In genomic region chr16:49679666-49680065, GRCm38 (mm10) we compare ENCODE assay signal across 30 mouse cellular contexts.
"Had no signal": no experiment of that assay in that cellular context is flagged by ENCODE, and none has a peak within 500 bp of the region (broad histone marks: within the 10 kb centered on the region; RNA-seq: fewer than 3 reads in every experiment).

No protein-coding gene starts in this region.

- H3K27ac ChIP-seq: heart, embryonic 13.5 days; heart, embryonic 15.5 days; hindbrain, embryonic 10.5 days; hindbrain, embryonic 12.5 days; hindbrain, embryonic 13.5 days; hindbrain, embryonic 14.5 days; hindbrain, embryonic 15.5 days; hindbrain, postnatal 0 days; intestine, embryonic 15.5 days; kidney, embryonic 15.5 days; kidney, postnatal 0 days; layer of hippocampus, adult 2 months; left cerebral cortex, adult 2 months had no signal

- H3K4me1 ChIP-seq: heart, embryonic 12.5 days; heart, embryonic 13.5 days; heart, embryonic 15.5 days; hindbrain, embryonic 10.5 days; hindbrain, embryonic 12.5 days; hindbrain, embryonic 13.5 days; hindbrain, embryonic 15.5 days; intestine, embryonic 15.5 days; kidney, embryonic 15.5 days had no signal

- H3K4me3 ChIP-seq: heart, embryonic 12.5 days; heart, embryonic 13.5 days; heart, embryonic 15.5 days; hindbrain, embryonic 10.5 days; hindbrain, embryonic 12.5 days; hindbrain, embryonic 13.5 days; hindbrain, embryonic 15.5 days; intestine, embryonic 15.5 days; kidney, embryonic 15.5 days; layer of hippocampus, adult 2 months; left cerebral cortex, adult 2 months had no signal

- DNase-seq: heart, postnatal 10 days; heart, postnatal 14 days; heart, postnatal 36 days; heart, postnatal 4 days; kidney, adult 11 months; kidney, adult 18-20 months; kidney, adult 2 months; kidney, adult 8-10 months; kidney, adult 9 months; kidney, postnatal 10 days; kidney, postnatal 14 days; kidney, postnatal 25 days; kidney, postnatal 36 days; kidney, postnatal 4 days; layer of hippocampus, adult 9-11 months; layer of hippocampus, postnatal 36 days had no signal

- H3K27me3 ChIP-seq: heart, embryonic 12.5 days; heart, embryonic 13.5 days; heart, embryonic 15.5 days; hindbrain, embryonic 12.5 days; hindbrain, embryonic 13.5 days; hindbrain, embryonic 15.5 days; intestine, embryonic 15.5 days; kidney, embryonic 15.5 days had no signal
